Mouse (Mus musculus): Measurements from ENCODE around the gene Hist2h2ab.
A peak's percentile ranks its signal among the peaks of the same experiment; 100 is the strongest.
"Not testable (repeated sequence)": the region's sequence is repeated elsewhere in the genome, so short reads cannot be mapped to it uniquely, and the experiment has no call there.

The Hist2h2ab gene

GRCm38 (mm10) chr3:96262979-96263550, 43.4 kb downstream of the Hist2h2ab start, which contains the start of gene Hist2h4:
TSS of gene Hist2h4 (minus strand) at chr3:96263311.
- DNase-seq = peak; percentile 89

GRCm38 (mm10) chr3:96263558-96264403, 44.1 kb downstream of the Hist2h2ab start:
- DNase-seq = peak; percentile 30

GRCm38 (mm10) chr3:96264404-96264949, 44.8 kb downstream of the Hist2h2ab start:
- no peak for DNase-seq

- DNase-seq = no peak
Observed at GRCm38 (mm10) chr3:96266132-96266710, 46.6 kb downstream of the Hist2h2ab start.

GRCm38 (mm10) chr3:96267541-96267940, 47.9 kb downstream of the Hist2h2ab start:
- no peak for DNase-seq

GRCm38 (mm10) chr3:96268051-96268775, 48.5 kb downstream of the Hist2h2ab start, which contains the start of gene Hist2h3b:
TSS of gene Hist2h3b (plus strand) at chr3:96268654.
- DNase-seq = peak; percentile 64

GRCm38 (mm10) chr3:96268776-96269378, 49.2 kb downstream of the Hist2h2ab start:
- not testable (repeated sequence) for DNase-seq
